Mouse (Mus musculus): ENCODE results near the gene Ibsp. TPM values are rescaled to one million over a fixed set of nuclear protein-coding genes. Genes with fewer than 3 reads are reported as not detected.

The Ibsp gene
- polyA plus RNA-seq, 1 experiment, result not detected

- no peaks in the 10 kb centered on the region for H3K36me3 ChIP-seq (ENCODE audit: control insufficient read depth)
- no peaks in the 10 kb centered on the region for H3K4me1 ChIP-seq (ENCODE audit: control insufficient read depth)
- H3K27me3 ChIP-seq (ENCODE audit: control insufficient read depth), result no peaks in the 10 kb centered on the region
- no peak overlapping the region for H3K4me3 ChIP-seq (replicated peaks)
- H3K9me3 ChIP-seq (ENCODE audit: control insufficient read depth, low read length), result peaks cover 15% of the 10 kb centered on the region
- no peak for TF ChIP-seq GATA1 (IDR thresholded peaks at IDR 0.05; ENCODE audit: low read length)
- no peak for TF ChIP-seq TAL1 (IDR thresholded peaks at IDR 0.05; ENCODE audit: low read length)
Measured at GRCm38 (mm10) chr5:104357575-104357974, 58.6 kb downstream of the Ibsp start.

DNA sequence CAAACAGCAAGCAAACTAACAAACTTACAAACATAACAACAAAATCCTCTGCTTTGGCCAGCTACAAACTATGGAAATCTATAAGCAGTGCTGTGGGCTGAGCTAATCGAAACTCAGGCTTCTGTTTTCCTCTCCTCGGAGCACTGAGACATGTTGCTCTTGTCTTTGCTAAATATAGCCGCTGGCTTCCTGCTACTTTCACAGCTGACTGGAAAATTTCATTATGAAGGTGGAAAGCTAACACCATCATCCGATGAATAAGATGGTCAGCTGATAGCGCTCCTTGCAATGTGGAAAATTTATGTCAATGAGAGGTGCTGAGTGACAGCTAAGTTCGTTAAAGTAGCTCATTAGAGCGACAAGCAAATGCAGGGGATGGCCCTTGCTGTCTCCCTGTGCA is 59.6 kb downstream of the Ibsp start:
- Histone ChIP-seq H3K9me3 (ENCODE audit: control insufficient read depth, low read length) (peaks cover 15% of the 10 kb centered on the region), H3K4me1 (ENCODE audit: control insufficient read depth) (no peaks in the 10 kb centered on the region), H3K36me3 (ENCODE audit: control insufficient read depth) (no peaks in the 10 kb centered on the region), H3K4me3 (replicated peaks) (no peak overlapping the region), H3K27me3 (ENCODE audit: control insufficient read depth) (no peaks in the 10 kb centered on the region)
- no peak for TF ChIP-seq TAL1 (IDR thresholded peaks at IDR 0.05; ENCODE audit: low read length)
- no peak for TF ChIP-seq GATA1 (IDR thresholded peaks at IDR 0.05; ENCODE audit: low read length)

DNA sequence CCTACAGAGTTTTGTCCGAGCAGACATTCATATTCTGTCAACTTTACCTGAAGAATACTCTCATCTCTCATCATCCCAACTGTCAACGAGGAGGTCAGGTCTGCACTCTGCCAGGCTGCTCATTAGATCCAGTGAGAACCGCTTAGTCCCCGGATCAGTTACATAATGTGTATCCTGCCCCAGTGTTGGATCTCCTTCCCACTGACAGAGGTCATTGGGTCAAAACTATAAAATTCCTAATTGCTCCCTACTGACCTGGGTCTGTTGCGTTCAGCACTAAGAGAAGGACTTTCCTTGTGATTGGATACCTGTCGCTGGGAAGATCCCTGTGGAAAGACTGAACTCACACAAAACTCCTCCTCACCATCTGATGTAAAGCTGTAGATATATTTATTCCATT is 60.3 kb downstream of the Ibsp start:
- no peaks in the 10 kb centered on the region for H3K4me1 ChIP-seq (ENCODE audit: control insufficient read depth)
- TF ChIP-seq TAL1 (IDR thresholded peaks at IDR 0.05; ENCODE audit: low read length), result no peak
- no peak for TF ChIP-seq GATA1 (IDR thresholded peaks at IDR 0.05; ENCODE audit: low read length)
- H3K36me3 ChIP-seq (ENCODE audit: control insufficient read depth), result no peaks in the 10 kb centered on the region
- no peaks in the 10 kb centered on the region for H3K27me3 ChIP-seq (ENCODE audit: control insufficient read depth)
- H3K9me3 ChIP-seq (ENCODE audit: control insufficient read depth, low read length), result peaks cover 15% of the 10 kb centered on the region
- no peak overlapping the region for H3K4me3 ChIP-seq (replicated peaks)

Other genes with a start within 250 kb of the Ibsp start
- not detected in 2 replicates for gene Gm17660, start 221.6 kb upstream of the Ibsp start, polyA plus RNA-seq (2012)
- gene Sparcl1, start 185.4 kb upstream of the Ibsp start, polyA plus RNA-seq (2012), result not detected in 2 replicates
- gene Dspp, start 128.5 kb upstream of the Ibsp start, polyA plus RNA-seq (2012), result not detected in 2 replicates
- not detected in 2 replicates for gene Dmp1, start 96.6 kb upstream of the Ibsp start, polyA plus RNA-seq (2012)
- not detected in 2 replicates for gene Mepe, start 26.2 kb downstream of the Ibsp start, polyA plus RNA-seq (2012)
- gene Spp1, start 135.9 kb downstream of the Ibsp start, polyA plus RNA-seq (2012), result not detected in 2 replicates
- gene Pkd2, start 160.3 kb downstream of the Ibsp start, polyA plus RNA-seq (2012), result 0.02 TPM in 1 of 2 replicates, not detected in the other
- gene BC005561, start 209.2 kb downstream of the Ibsp start, polyA plus RNA-seq (2012), result 0.05 and 0.07 TPM in 2 replicates